Mouse (Mus musculus): ENCODE measurements around the gene Mef2d.

DNA sequence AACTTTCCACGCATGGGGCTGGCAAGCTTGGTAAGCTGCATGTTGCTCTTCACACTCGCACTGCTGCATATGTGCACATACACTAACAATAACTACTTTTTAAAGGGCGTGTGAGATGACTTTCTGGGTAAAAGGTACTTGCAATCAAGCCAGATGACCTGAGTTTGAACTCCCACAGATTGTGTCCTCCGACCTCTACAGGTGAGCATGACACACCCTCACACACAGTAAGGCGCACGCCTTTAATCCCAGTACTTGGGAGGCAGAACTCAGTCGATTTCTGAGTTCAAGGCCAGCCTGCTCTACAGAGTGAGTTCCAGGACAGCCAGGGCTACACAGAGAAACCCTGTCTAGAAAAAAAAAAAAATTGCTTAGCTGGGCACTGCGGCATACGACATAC is 5.8 kb upstream of the Mef2d start:
- TF ChIP-seq FLI1 (IDR thresholded peaks at IDR 0.05; ENCODE audit: low read length) (no peak), GATA1 (IDR thresholded peaks at IDR 0.05; ENCODE audit: borderline replicate concordance, low read length) (no peak)
